Mouse (Mus musculus) heart, postnatal 0 days (tissue): ENCODE results near the gene Ing5.

Experiments
- CTCF ChIP-seq: IDR thresholded peaks from 2 replicates; pipeline ENCODE4 v1.5.1; 2016; ENCODE audit warnings: antibody characterized with exemption, control low read depth, low read depth
- EP300 ChIP-seq: IDR thresholded peaks from 2 replicates; pipeline ENCODE4 v1.6.1; 2016; ENCODE audit warnings: antibody characterized with exemption, low read depth

DNA sequence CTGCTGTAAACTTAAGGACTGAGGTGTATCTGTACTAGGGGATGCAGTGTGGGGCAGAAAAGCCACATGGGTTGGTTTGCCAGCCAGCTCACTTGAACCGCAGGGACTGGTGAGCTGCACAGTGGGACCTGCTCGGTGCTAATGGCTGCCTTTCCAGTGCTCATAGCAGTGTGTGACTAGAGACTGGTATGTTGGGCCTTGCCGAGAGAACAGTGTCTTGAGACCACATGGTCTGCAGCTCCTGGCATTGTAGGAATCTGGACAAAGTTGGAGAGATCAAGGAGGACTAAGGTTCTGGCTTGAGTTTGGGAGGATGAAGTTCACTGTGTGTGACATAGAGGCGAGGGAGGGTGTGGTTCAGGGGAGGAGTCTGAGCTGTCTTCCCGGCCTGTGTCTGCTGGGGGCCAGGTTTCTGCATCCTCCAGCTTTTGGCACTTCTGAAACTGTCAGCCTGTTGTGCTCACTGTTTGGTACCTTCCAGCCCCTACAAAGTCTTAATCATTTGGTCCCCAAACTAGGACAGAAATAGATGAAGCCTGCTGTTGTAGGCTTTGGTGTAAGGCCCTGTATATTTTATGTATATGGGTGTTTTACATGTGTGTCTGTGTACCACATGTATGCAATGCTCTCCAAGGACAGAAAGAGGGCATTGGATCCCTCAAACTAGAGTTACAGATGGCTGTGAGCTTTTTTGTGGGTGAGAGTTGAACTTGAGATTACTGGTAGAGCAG is 1.6 kb downstream of the Ing5 start:
- TF ChIP-seq CTCF (no peak), EP300 (no peak)
